Mouse (Mus musculus) heart, postnatal 0 days (tissue): ENCODE data around the gene Cacna2d4.

ENCODE experiments used
- CTCF ChIP-seq: IDR thresholded peaks from 2 replicates; pipeline ENCODE4 v1.5.1; 2016; ENCODE audit warnings: antibody characterized with exemption, control low read depth, low read depth
- EP300 ChIP-seq: IDR thresholded peaks from 2 replicates; pipeline ENCODE4 v1.6.1; 2016; ENCODE audit warnings: antibody characterized with exemption, low read depth

GRCm38 (mm10) chr6:119401545-119402304, 165.4 kb downstream of the Cacna2d4 start:
- no peak for TF ChIP-seq CTCF
- no peak for TF ChIP-seq EP300
